Mouse (Mus musculus) Muller cell, postnatal 12 days (primary cell): ENCODE data around the gene Klk1b4.
"Not testable (repeated sequence)": the region's sequence is repeated elsewhere in the genome, so short reads cannot be mapped to it uniquely, and the experiment has no call there.

Experiments
- DNase-seq: peaks from one replicate; pipeline ENCODE4 v3.0.0-alpha.2; 2015; ENCODE audit errors: inconsistent ontology term

Gene Klk1b4

DNA sequence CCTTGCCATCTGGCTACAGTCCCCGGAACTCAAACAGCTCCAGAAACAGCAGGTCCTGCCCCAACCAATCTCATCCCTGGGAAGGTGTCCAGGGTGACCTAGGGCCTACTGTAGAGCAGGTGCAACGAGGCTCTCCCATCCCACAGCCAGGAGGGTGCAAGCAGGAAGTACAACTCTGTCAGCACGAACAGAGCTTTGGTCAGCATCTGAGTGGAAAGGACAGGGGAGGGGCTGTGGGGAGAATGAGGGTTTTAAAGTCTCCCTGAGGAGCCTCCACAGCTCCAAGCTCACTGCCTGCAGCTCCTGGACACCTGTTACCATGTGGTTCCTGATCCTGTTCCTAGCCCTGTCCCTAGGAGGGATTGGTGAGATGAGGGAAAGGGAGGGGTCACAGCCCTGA, at the start of gene Klk1b4:
Klk1b4 (plus strand) TSS at position 301 of the 400 bp plus-strand sequence.
- not testable (repeated sequence) for DNase-seq

DNA sequence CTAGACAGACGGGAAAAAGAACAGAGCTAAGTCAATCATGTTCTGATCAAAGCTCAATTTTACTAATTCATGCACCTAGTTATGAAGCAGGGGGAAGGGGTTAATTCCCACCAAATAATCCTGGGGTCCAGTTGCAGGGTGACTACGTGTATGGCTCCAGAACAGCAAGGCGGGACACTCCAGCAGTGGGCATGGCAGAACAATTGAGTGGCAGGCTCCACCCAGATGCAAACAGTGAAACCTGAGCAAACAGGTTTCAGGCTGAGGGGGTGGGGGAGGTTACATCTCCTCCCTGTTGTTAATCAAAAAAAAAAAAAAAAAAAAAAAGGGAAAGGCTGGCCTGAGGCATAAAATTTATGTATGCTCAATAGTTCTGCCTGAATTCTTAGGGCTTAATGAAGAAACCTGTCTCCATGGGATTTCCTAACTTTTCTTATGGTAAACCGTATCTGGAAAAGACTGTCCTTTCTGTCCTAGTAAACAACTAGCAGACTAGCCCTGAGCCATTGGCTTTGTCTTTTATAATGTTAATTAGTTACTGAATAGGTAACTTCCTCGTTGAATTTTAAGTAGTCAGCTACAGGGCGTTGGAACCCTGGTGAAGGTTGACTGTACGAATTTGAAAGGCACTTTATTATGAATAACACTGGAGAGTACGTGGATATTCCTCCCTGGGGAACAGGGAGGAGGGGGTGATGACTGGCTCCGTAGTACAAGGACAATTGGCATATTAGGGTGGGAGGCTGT, 27.8 kb upstream of the Klk1b4 start:
- DNase-seq: no peak

DNA sequence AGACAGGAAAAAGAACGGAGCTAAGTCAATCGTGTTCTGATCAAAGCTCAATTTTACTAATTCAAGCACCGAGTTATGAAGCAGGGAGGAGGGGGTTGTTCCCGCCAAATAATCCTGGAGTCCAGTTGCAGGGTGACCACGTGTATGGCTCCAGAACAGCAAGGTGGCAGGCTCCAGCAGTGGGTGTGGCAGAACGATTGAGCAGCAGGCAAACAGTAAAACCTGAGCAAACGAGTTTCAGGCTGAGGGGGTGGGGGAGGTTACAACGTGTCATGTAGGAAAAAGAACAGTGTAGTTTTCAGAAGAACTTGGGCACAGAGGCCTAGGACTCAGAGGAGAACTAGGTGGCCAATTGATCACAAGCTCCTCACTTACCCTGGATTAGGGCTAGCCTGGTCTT, 20.7 kb upstream of the Klk1b4 start:
- DNase-seq: not testable (repeated sequence)

DNA sequence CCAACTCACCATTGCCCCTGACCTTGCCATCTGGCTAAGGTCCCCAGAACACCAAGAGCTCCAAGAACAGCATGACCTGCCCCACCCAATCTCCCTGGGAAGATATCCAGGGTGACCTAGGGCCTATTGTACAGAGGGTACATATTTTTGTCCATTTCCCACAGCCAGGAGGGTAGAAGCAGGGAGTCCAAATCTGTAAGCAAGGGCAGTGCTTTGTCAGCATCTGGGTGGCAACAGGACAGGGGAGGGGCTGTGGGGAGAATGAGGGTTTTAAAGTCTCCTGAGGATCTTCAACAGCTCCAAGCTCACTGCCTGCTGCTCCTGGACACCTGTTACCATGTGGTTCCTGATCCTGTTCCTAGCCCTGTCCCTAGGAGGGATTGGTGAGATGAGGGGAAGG, 19.3 kb upstream of the Klk1b4 start, which contains the start of gene Klk1b24:
Klk1b24 (plus strand) TSS at position 301 of the 400 bp plus-strand sequence.
- not testable (repeated sequence) for DNase-seq

GRCm38 (mm10) chr7:44193466-44193865, 13.8 kb upstream of the Klk1b4 start:
- DNase-seq: not testable (repeated sequence)

DNA sequence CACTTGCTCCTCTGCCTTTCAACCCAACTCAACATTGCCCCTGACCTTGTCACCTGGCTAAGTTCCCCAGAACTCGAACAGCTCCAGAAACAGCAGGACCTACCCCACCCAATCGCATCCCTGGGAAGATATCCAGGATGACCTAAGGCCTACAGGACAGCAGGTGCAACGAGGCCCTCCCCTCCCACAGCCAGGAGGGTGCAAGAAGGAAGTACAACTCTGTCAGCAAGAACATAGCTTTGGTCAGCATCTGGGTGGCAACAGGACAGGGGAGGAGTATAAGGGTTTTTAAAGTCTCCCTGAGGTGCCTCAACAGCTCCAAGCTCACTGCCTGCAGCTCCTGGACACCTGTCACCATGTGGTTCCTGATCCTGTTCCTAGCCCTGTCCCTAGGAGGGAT, 9.3 kb upstream of the Klk1b4 start, which contains the start of gene Klk1b3:
Klk1b3 (plus strand) TSS at position 301 of the 400 bp plus-strand sequence.
- DNase-seq: no peak

GRCm38 (mm10) chr7:44208307-44208706, 1.1 kb downstream of the Klk1b4 start:
- no peak for DNase-seq

- no peak for DNase-seq
These were observed 8.4 kb downstream of the Klk1b4 start, which contains the start of gene Klk1b5 for GRCm38 (mm10) chr7:44215645-44216044. Gene Klk1b5 (plus strand): TSS chr7:44215945.

DNA sequence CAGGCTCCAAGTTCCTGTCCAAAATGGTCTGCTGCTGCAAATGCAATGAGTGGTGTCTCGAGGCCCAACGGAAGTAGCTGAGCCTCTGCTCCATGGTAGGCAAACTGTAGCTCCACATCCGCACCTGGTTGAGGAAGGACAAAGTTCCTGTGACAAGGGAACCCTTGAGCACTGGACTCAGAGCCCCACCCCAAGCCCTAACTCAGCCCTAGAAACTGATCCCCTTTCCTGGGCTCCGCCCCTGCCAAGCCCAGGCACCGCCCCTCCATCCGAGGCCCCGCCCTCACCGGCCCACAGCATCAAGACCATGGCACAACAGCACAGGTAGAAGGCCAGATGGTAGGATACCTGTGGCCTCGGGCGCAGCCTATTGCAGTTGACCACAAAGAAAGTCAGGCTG, 14.4 kb downstream of the Klk1b4 start:
- not testable (repeated sequence) for DNase-seq

GRCm38 (mm10) chr7:44222335-44222734, 15.1 kb downstream of the Klk1b4 start:
- DNase-seq: not testable (repeated sequence)

DNA sequence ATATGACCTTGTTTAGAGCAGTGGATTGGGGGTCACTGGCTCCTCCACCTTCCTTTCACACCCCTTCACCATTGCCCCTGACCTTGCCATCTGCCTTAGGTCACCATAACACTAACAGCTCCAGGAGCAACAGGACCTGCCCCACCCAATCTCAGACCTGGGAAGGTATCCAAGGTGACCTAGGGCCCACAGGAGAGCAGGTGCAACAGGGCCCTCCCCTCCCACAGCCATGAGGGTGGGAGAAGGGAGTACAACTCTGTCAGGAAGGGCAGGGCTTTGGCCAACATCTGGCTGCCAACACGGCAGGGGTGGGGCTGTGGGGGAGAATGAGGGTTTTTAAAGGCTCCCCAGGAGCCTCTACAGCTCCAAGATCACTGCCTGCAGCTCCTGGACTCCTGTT, 17.8 kb downstream of the Klk1b4 start, which contains the start of gene Klk1:
Klk1 (plus strand) TSS at position 285 of the 400 bp plus-strand sequence.
- DNase-seq: no peak

- DNase-seq: no peak
These were observed 28.7 kb downstream of the Klk1b4 start, which contains the start of gene Gm36864 for GRCm38 (mm10) chr7:44235909-44236308. Gene Gm36864 (plus strand): TSS chr7:44236177.

- no peak for DNase-seq
These were observed 32.7 kb downstream of the Klk1b4 start for GRCm38 (mm10) chr7:44239913-44240312.

- no peak for DNase-seq
These were observed 33.5 kb downstream of the Klk1b4 start for GRCm38 (mm10) chr7:44240712-44241111.

DNA sequence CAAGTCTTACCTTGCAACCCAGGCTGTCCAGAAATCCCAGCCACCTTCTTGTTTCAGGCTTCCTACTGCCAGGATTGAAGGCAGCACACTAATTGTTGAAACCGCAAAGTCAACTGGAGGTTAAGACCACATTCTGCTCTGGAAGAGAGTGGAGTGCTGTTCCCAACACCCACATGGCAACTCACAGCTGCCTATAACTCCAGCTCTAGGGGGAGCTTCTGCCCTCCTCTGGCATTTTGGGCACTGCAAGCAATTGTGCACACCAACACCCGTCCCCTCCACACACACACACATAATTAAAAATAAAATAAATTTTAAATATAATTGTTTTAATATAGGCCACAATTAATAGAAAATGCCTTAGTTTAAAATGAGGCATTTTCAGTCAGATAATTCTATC, 33.9 kb downstream of the Klk1b4 start:
- no peak for DNase-seq

- DNase-seq: no peak
These were observed 36.8 kb downstream of the Klk1b4 start for GRCm38 (mm10) chr7:44244080-44244479.

- peak; percentile 94 for DNase-seq
These were observed 39.1 kb downstream of the Klk1b4 start, which contains the start of the genes 1700028J19Rik and 2410002F23Rik for GRCm38 (mm10) chr7:44246055-44246983. Gene 1700028J19Rik (minus strand): TSS chr7:44246695. Gene 2410002F23Rik (plus strand): TSS chr7:44246722.

DNA sequence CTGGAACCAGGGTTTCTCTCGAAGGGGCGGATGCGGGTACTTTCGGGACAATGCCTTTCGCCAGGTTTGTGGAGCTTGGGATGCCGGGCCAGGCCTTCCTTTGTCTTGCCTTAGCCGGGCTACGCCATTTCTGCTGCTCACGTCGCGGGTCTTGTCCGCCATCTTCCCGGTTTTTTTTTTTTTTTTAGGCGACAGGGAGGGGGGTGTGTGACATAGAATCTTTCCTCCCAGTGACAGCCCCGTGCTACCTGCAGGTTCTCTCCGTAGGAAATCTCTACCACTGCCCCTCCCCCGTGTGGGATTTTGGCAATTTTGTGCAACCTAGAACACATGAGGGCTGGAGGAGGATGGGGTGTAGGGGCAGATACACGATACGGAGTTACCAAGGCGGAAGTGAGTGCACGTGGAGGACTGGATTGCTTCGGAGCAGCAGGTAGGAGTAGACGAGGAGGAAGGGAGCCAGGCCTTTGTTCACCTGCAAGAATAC, 39.8 kb downstream of the Klk1b4 start:
- DNase-seq: no peak

GRCm38 (mm10) chr7:44247971-44248370, 40.7 kb downstream of the Klk1b4 start:
- DNase-seq: no peak

- DNase-seq: no peak
These were observed 42.0 kb downstream of the Klk1b4 start for GRCm38 (mm10) chr7:44249248-44249647.

DNA sequence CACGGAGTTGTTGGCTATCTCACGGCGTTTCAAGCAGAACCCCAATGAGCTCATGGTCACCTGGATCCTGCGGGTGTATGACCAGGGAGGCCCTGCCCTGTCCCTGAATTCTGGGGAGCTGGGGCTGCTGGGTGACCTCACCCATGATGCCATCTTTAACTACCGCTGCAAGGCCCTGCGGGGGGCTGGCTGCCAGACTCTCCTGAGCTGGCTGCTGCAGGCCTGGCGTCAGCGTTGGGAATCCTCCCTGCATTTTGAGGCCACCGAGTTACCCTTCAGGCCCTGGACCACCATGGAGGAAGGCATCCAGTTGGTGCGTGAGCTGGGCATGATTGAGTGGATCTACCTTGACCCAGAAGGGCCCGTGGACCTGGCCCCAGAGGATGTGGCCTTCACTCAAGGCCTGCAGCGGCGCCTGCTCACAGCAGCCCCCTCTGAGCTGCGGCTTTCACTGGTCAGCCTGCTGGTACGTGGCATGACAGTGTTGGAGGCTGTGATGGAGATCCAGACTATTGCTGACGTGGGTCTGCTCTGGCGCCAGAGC, 43.6 kb downstream of the Klk1b4 start:
- not testable (repeated sequence) for DNase-seq
